Mouse (Mus musculus): ENCODE measurements at regions not wholly inside any gene's neighbourhood (a gene's known extent, or its start where the extent isn't known, plus 50 kb on each side); places are given as distances from the start of the nearest gene placed in this dataset.
A peak's percentile ranks its signal among the peaks of the same experiment; 100 is the strongest.

- Histone ChIP-seq H3K9ac (no peak overlapping the region), H3K27me3 (no peaks in the 10 kb centered on the region), H3K27ac (no peak overlapping the region), H3K9me3 (no peaks in the 10 kb centered on the region), H3K4me1 (peaks cover 4% of the 10 kb centered on the region; the same call in 1 of the 2 replicates), H3K4me2 (no peak overlapping the region), H3K36me3 (no peaks in the 10 kb centered on the region), H3K4me3 (no peak overlapping the region)
- WGBS, result 90% methylated on average over 6 of the region's 6 CpGs
- no peak for ATAC-seq (ENCODE audit: insufficient number of reproducible peaks, insufficient read depth, low FRiP score, low TSS enrichment, low read depth)
Observed at GRCm38 (mm10) chr2:50875072-50875471, 273.8 kb downstream of the Rnd3 start.

DNA sequence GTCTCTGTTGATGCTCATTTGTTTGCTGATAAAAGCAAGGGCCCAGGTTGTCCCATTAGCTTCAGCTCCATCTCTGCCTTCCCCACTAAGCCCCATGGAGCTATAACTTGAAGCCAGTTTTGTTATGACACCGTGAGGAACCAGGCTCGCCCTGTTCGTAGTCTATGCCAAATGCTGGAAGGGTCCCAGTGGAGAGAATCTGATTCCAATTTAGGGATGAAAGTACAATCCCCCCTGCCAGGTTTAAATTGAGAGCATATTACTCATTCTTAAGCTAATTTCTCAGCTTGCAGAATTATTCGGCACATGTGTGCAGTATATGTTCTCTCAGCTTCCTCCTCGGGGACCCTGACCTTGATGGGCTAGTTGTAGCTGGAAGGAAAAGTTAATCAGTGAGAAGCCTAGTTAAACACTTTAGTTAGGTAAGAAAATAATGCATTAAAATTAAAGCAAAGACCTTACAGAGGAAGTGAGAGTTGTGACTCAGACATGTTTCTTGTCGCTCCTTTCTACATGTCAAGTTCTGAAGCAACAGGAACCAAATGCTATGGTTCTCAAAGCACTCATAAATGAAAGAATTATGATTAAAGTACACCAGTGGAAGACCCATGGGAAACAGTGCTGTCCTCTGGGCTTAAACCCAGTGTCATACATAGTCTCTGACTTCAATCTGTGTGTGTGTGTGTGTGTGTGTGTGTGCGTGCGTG, 295.2 kb downstream of the Rnd3 start:
- Histone ChIP-seq H3K36me3 (no peaks in the 10 kb centered on the region), H3K4me3 (no peak overlapping the region), H3K27me3 (no peaks in the 10 kb centered on the region), H3K4me2 (no peak overlapping the region), H3K9ac (no peak overlapping the region), H3K4me1 (peaks cover 18% of the 10 kb centered on the region), H3K9me3 (no peaks in the 10 kb centered on the region), H3K27ac (peak overlapping the region; percentile 55; the same call in 1 of the 2 replicates)
- 0 out of 2 replicates have a peak, but pooled peaks have one; percentile 43 for ATAC-seq (ENCODE audit: insufficient number of reproducible peaks, insufficient read depth, low FRiP score, low TSS enrichment, low read depth)
- WGBS, result 35% methylated on average over 8 of the region's 8 CpGs

- Histone ChIP-seq H3K9me3 (no peaks in the 10 kb centered on the region), H3K4me1 (peaks cover 18% of the 10 kb centered on the region), H3K27me3 (no peaks in the 10 kb centered on the region), H3K4me3 (no peak overlapping the region), H3K4me2 (no peak overlapping the region), H3K9ac (no peak overlapping the region), H3K36me3 (no peaks in the 10 kb centered on the region), H3K27ac (0 out of 2 replicates have a peak overlapping the region, but pooled peaks have one; percentile 44)
- WGBS, result 66% methylated on average over 2 of the region's 2 CpGs
- no peak for ATAC-seq (ENCODE audit: insufficient number of reproducible peaks, insufficient read depth, low FRiP score, low TSS enrichment, low read depth)
Observed at GRCm38 (mm10) chr2:50852413-50852919, 296.4 kb downstream of the Rnd3 start.

GRCm38 (mm10) chr2:50850071-50850470, 298.8 kb downstream of the Rnd3 start:
- Histone ChIP-seq H3K27me3 (no peaks in the 10 kb centered on the region), H3K4me2 (no peak overlapping the region), H3K4me1 (peaks cover 18% of the 10 kb centered on the region), H3K27ac (no peak overlapping the region), H3K9ac (no peak overlapping the region), H3K9me3 (no peaks in the 10 kb centered on the region), H3K4me3 (no peak overlapping the region), H3K36me3 (no peaks in the 10 kb centered on the region)
- 82% methylated on average over 3 of the region's 3 CpGs for WGBS
- ATAC-seq (ENCODE audit: insufficient number of reproducible peaks, insufficient read depth, low FRiP score, low TSS enrichment, low read depth), result no peak

GRCm38 (mm10) chr2:50841881-50842280, 307.0 kb downstream of the Rnd3 start:
- H3K4me3 ChIP-seq, result no peak overlapping the region
- no peak overlapping the region for H3K4me2 ChIP-seq
- H3K36me3 ChIP-seq, result no peaks in the 10 kb centered on the region
- ATAC-seq (ENCODE audit: insufficient number of reproducible peaks, insufficient read depth, low FRiP score, low TSS enrichment, low read depth), result no peak
- no peaks in the 10 kb centered on the region for H3K9me3 ChIP-seq
- no peak overlapping the region for H3K9ac ChIP-seq
- H3K27me3 ChIP-seq, result no peaks in the 10 kb centered on the region
- no peaks in the 10 kb centered on the region for H3K4me1 ChIP-seq
- WGBS, result 85% methylated on average over 2 of the region's 2 CpGs
- H3K27ac ChIP-seq, result no peak overlapping the region

DNA sequence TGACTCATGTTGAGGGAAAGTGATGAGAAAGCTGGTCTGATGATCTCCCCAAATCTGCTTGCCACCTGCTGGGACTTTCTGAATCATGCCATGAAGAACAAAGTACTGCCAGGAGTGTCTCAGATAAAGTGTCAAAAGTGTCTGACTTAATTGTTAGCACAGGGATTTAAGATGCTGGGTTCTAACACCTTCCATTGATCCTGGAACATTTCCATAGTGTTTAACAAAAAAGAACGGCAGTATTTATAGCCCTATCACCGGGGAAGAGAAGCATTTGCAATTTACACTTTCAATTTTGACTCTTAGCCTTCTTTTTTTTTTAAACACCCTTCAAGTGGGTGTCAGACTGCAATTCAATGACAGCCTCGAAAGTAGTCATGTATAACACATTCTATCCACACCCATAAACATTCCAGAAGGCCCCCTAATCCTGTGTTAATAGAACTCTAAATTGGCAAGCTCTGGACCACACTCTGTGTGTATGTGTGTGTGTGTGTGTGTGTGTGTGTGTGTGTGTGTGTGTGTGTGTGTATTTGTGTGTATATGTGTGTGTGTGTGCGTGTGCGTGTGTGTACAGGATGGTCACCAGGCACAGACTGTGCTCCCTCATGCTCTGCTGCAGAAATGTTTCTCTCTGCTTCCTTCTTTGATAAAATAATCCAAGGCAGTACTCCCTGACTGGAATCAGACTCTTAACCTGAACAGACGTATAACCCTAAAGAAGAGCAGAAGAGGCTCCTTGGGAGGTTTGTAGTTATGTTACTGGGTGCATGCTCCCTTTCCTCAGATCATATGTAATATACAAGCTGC, 313.2 kb downstream of the Rnd3 start:
- Histone ChIP-seq H3K27ac (no peak overlapping the region), H3K4me3 (no peak overlapping the region), H3K27me3 (no peaks in the 10 kb centered on the region), H3K4me2 (no peak overlapping the region), H3K36me3 (no peaks in the 10 kb centered on the region), H3K4me1 (no peaks in the 10 kb centered on the region), H3K9ac (no peak overlapping the region), H3K9me3 (no peaks in the 10 kb centered on the region)
- WGBS, result 79% methylated on average over 6 of the region's 6 CpGs
- no peak for ATAC-seq (ENCODE audit: insufficient number of reproducible peaks, insufficient read depth, low FRiP score, low TSS enrichment, low read depth)

DNA sequence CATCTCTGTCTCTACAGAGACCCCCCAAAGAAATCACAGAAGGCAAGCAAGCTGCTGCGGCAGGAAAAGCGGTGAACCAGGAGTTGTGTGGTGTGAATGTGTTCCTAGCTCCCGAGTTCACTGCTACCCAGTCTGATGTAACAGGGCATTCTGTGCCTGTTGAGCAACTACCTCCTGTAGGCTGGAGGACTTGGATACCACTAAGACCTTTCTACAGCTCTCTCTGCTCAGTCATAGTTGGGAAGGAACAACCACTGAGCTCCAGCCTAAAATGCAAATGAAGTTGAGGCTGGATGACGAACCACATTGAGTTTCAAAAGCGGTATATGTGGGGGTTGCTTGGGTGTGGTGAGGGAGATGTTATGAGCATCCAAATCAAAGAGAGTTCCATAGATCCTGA, 315.1 kb downstream of the Rnd3 start:
- no peak overlapping the region for H3K4me3 ChIP-seq
- no peaks in the 10 kb centered on the region for H3K36me3 ChIP-seq
- no peak overlapping the region for H3K27ac ChIP-seq
- no peak for ATAC-seq (ENCODE audit: insufficient number of reproducible peaks, insufficient read depth, low FRiP score, low TSS enrichment, low read depth)
- 90% methylated on average over 5 of the region's 5 CpGs for WGBS
- no peaks in the 10 kb centered on the region for H3K4me1 ChIP-seq
- H3K27me3 ChIP-seq, result no peaks in the 10 kb centered on the region
- H3K9ac ChIP-seq, result no peak overlapping the region
- no peaks in the 10 kb centered on the region for H3K9me3 ChIP-seq
- H3K4me2 ChIP-seq, result no peak overlapping the region

- Histone ChIP-seq H3K27me3 (no peaks in the 10 kb centered on the region), H3K4me3 (no peak overlapping the region), H3K36me3 (no peaks in the 10 kb centered on the region), H3K9me3 (no peaks in the 10 kb centered on the region), H3K9ac (no peak overlapping the region), H3K27ac (no peak overlapping the region), H3K4me1 (no peaks in the 10 kb centered on the region), H3K4me2 (no peak overlapping the region)
- ATAC-seq (ENCODE audit: insufficient number of reproducible peaks, insufficient read depth, low FRiP score, low TSS enrichment, low read depth), result no peak
- 67% methylated on average over 4 of the region's 4 CpGs for WGBS
Observed at GRCm38 (mm10) chr2:50832471-50832870, 316.4 kb downstream of the Rnd3 start.

DNA sequence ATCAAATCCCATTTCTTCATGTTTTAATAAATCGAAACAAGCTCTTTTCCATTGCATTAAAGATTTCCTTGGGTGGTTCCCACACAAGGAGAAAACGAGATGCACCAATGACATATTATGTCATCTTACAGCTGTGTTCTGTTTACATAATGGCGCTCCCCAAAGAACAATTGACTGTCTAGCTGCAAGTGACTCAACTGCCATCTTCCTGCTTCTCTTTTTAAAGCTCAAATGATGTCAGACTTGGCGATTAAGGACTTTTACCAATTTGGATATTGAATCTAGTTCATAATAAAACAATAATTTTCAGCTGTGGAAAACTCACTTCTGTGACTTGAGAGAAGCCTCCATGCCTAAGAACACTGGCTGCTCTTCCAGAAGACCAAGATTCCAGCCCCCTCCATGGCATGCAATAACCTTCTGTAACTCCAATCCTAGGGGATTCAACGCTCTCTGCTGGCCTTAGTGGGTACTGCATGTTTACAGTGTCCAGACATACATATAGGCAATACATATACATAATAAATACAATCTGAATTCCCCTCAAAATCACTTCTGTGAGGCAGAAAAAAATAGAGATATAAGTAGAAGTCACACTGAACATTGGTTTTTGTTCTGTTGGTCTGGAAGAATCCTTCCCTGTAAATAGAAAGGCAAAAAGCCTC, 318.7 kb downstream of the Rnd3 start:
- peaks cover 13% of the 10 kb centered on the region for H3K4me1 ChIP-seq
- no peak overlapping the region for H3K4me2 ChIP-seq
- H3K9ac ChIP-seq, result no peak overlapping the region
- H3K27ac ChIP-seq, result no peak overlapping the region
- 66% methylated on average over 5 of the region's 5 CpGs for WGBS
- H3K27me3 ChIP-seq, result no peaks in the 10 kb centered on the region
- no peak for ATAC-seq (ENCODE audit: insufficient number of reproducible peaks, insufficient read depth, low FRiP score, low TSS enrichment, low read depth)
- H3K4me3 ChIP-seq, result no peak overlapping the region
- no peaks in the 10 kb centered on the region for H3K9me3 ChIP-seq
- H3K36me3 ChIP-seq, result no peaks in the 10 kb centered on the region

DNA sequence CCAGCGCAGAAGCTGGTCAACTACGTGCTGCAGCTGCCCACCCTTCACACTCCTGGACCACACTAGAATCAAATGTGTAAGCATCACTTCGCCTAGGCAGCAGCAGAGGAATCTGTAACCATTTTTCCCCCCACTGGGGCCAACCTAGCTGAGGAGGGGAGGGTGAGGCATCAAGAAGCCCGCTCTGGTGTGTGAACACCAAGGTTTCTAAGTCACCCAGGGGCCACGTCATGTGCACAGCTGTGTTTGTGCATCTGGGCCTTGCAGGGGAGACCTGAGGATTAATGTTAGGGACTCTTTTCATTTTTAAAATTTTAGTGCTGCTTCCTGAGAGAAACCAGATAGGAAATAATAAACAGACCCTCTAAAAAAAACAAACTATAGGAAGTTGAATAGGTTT, 321.8 kb downstream of the Rnd3 start:
- no peaks in the 10 kb centered on the region for H3K36me3 ChIP-seq
- H3K9ac ChIP-seq, result no peak overlapping the region
- no peaks in the 10 kb centered on the region for H3K27me3 ChIP-seq
- H3K4me3 ChIP-seq, result no peak overlapping the region
- peaks cover 34% of the 10 kb centered on the region for H3K4me1 ChIP-seq
- no peak for ATAC-seq (ENCODE audit: insufficient number of reproducible peaks, insufficient read depth, low FRiP score, low TSS enrichment, low read depth)
- 63% methylated on average over 5 of the region's 5 CpGs for WGBS
- H3K4me2 ChIP-seq, result no peak overlapping the region
- H3K9me3 ChIP-seq, result no peaks in the 10 kb centered on the region
- H3K27ac ChIP-seq, result no peak overlapping the region

DNA sequence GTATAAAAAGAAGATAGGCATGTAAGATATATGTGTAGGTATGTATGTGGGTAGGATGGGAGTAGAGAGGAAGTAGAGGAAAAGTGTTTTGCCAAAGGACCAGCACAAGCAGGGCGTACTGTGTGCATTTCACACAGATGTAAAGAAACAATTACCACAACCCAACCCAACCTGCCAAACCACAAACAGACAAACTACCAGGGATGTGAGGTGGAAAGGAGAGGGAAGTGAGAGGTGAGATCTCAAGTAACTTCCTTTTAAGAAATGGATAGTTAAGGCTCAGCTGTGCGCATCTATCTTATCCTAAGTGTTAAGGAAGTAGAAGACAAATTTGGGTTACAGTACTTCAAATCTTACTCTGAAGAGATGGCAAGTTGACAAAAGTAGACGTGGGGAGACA, 322.4 kb downstream of the Rnd3 start:
- Histone ChIP-seq H3K27me3 (no peaks in the 10 kb centered on the region), H3K9ac (no peak overlapping the region), H3K9me3 (no peaks in the 10 kb centered on the region), H3K4me2 (no peak overlapping the region), H3K27ac (no peak overlapping the region), H3K36me3 (no peaks in the 10 kb centered on the region), H3K4me3 (no peak overlapping the region), H3K4me1 (peaks cover 34% of the 10 kb centered on the region)
- 82% methylated on average over 3 of the region's 3 CpGs for whole genome bisulfite sequencing
- no peak for ATAC-seq (ENCODE audit: insufficient number of reproducible peaks, insufficient read depth, low FRiP score, low TSS enrichment, low read depth)

Measured in embryonic facial prominence, embryonic 13.5 days (tissue).